Mouse (Mus musculus): ENCODE data around the gene Man2a2.
A peak's percentile ranks its signal among the peaks of the same experiment; 100 is the strongest.

The Man2a2 gene

GRCm38 (mm10) chr7:80369967-80370431 lies 1.2 kb downstream of the Man2a2 start:
- no peak for DNase-seq (ENCODE audit: low read depth, low spot score)

- no peak for DNase-seq (ENCODE audit: low read depth, low spot score)
Measured at GRCm38 (mm10) chr7:80369461-80369860, 1.7 kb downstream of the Man2a2 start.

- no peak for DNase-seq (ENCODE audit: low read depth, low spot score)
Measured at GRCm38 (mm10) chr7:80368635-80369421, 2.3 kb downstream of the Man2a2 start.

- no peak for DNase-seq (ENCODE audit: low read depth, low spot score)
Measured at GRCm38 (mm10) chr7:80368009-80368408, 3.2 kb downstream of the Man2a2 start.

GRCm38 (mm10) chr7:80367232-80367631 lies 3.9 kb downstream of the Man2a2 start:
- no peak for DNase-seq (ENCODE audit: low read depth, low spot score)

- DNase-seq (ENCODE audit: low read depth, low spot score), result no peak
Measured at GRCm38 (mm10) chr7:80365759-80366158, 5.4 kb downstream of the Man2a2 start.

- DNase-seq (ENCODE audit: low read depth, low spot score), result peak; percentile 62
Measured at GRCm38 (mm10) chr7:80360435-80360834, 10.7 kb downstream of the Man2a2 start.

- no peak for DNase-seq (ENCODE audit: low read depth, low spot score)
Measured at GRCm38 (mm10) chr7:80358039-80358438, 13.1 kb downstream of the Man2a2 start.

- DNase-seq (ENCODE audit: low read depth, low spot score), result no peak
Measured at GRCm38 (mm10) chr7:80357156-80357555, 14.0 kb downstream of the Man2a2 start.

GRCm38 (mm10) chr7:80356351-80356750 lies 14.8 kb downstream of the Man2a2 start:
- no peak for DNase-seq (ENCODE audit: low read depth, low spot score)

GRCm38 (mm10) chr7:80352920-80353319 lies 18.3 kb downstream of the Man2a2 start:
- DNase-seq (ENCODE audit: low read depth, low spot score), result no peak

GRCm38 (mm10) chr7:80350808-80351207 lies 20.4 kb downstream of the Man2a2 start:
- no peak for DNase-seq (ENCODE audit: low read depth, low spot score)

- no peak for DNase-seq (ENCODE audit: low read depth, low spot score)
Measured at GRCm38 (mm10) chr7:80347670-80348586, 23.2 kb downstream of the Man2a2 start.

- no peak for DNase-seq (ENCODE audit: low read depth, low spot score)
Measured at GRCm38 (mm10) chr7:80346830-80347229, 24.3 kb downstream of the Man2a2 start.

- DNase-seq (ENCODE audit: low read depth, low spot score), result no peak
Measured at GRCm38 (mm10) chr7:80346173-80346572, 25.0 kb downstream of the Man2a2 start.

GRCm38 (mm10) chr7:80343270-80344018 lies 27.7 kb downstream of the Man2a2 start:
- DNase-seq (ENCODE audit: low read depth, low spot score), result no peak

GRCm38 (mm10) chr7:80342858-80343257 lies 28.3 kb downstream of the Man2a2 start, which contains the start of gene Hddc3:
TSS of gene Hddc3 (plus strand) at chr7:80343104.
- peak; percentile 84 for DNase-seq (ENCODE audit: low read depth, low spot score)

- no peak for DNase-seq (ENCODE audit: low read depth, low spot score)
Measured at GRCm38 (mm10) chr7:80341793-80342192, 29.4 kb downstream of the Man2a2 start.

- DNase-seq (ENCODE audit: low read depth, low spot score), result peak; percentile 82
Measured at GRCm38 (mm10) chr7:80340793-80341192, 30.4 kb downstream of the Man2a2 start, which contains the start of gene Unc45a. TSS of gene Unc45a (minus strand) at chr7:80341005.

GRCm38 (mm10) chr7:80339793-80340628 lies 31.2 kb downstream of the Man2a2 start:
- peak; percentile 98 for DNase-seq (ENCODE audit: low read depth, low spot score)

GRCm38 (mm10) chr7:80339371-80339770 lies 31.8 kb downstream of the Man2a2 start:
- no peak for DNase-seq (ENCODE audit: low read depth, low spot score)

Data from 3T3-L1 (cell line).